Comparison of ENCODE assay signal across 8 mouse cellular contexts in the genomic region with DNA sequence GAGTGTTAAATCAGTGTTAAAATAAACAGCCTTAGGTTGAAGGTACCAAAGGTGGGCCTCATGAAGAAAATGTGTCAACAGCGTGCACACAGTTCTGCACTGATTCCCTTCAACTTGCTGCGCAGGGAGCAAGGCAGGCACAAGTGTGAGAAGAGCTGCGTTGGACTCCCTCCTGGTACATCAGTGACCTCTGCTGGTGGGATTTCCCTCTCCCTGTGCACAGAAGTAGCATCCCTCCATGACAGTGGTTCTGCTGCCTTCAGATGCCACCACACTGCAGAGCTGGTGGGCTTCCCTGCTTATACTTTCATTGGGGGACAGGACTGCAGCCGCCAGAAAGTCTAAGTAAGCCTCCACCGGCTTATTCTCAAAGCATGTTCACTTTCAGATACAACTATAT. TPM values are rescaled to one million over a fixed set of nuclear protein-coding genes. Genes with fewer than 3 reads are reported as not detected.
DNase-seq lines count a peak whose midpoint lies in the region; ATAC-seq and TF ChIP-seq lines count a peak whose summit lies in the region.

No protein-coding gene starts in this region.

- H3K9ac ChIP-seq in heart, embryonic 11.5 days (ENCODE audit: low read depth, low read length) = no peak overlapping the region
- no peak overlapping the region for H3K9ac ChIP-seq in forebrain, embryonic 15.5 days (replicated peaks)
- H3K9ac ChIP-seq in intestine, postnatal 0 days (ENCODE audit: low read depth, low read length) = no peak overlapping the region
- H3K9ac ChIP-seq in neural tube, embryonic 14.5 days (replicated peaks; ENCODE audit: low read depth, low read length) = no peak overlapping the region

- intact Hi-C loops in left cerebral cortex, postnatal 4 days (cut with DNase I) = loop anchor here (5.0 kb wide), 1 partner anchor 96 kb away; no protein-coding TSS in a partner anchor

- H3K27me3 ChIP-seq in heart, embryonic 11.5 days (ENCODE audit: control insufficient read depth, insufficient read depth, low read length) = no peaks in the 10 kb centered on the region
- no peaks in the 10 kb centered on the region for H3K27me3 ChIP-seq in forebrain, embryonic 15.5 days
- H3K27me3 ChIP-seq in intestine, postnatal 0 days (replicated peaks; ENCODE audit: control insufficient read depth, insufficient read depth, low read length) = no peaks in the 10 kb centered on the region
- H3K27me3 ChIP-seq in neural tube, embryonic 14.5 days (ENCODE audit: control insufficient read depth, insufficient read depth, low read length) = no peaks in the 10 kb centered on the region

- H3K4me2 ChIP-seq in heart, embryonic 11.5 days = no peak overlapping the region
- no peak overlapping the region for H3K4me2 ChIP-seq in forebrain, embryonic 15.5 days (replicated peaks)
- H3K4me2 ChIP-seq in intestine, postnatal 0 days (replicated peaks; ENCODE audit: low read depth) = no peak overlapping the region
- no peak overlapping the region for H3K4me2 ChIP-seq in neural tube, embryonic 14.5 days (ENCODE audit: low read depth, low read length)

- 52% methylated on average over 5 of the region's 5 CpGs for WGBS in heart, embryonic 11.5 days (ENCODE audit: insufficient replicate concordance)
- 56% methylated on average over 5 of the region's 5 CpGs for WGBS in forebrain, embryonic 15.5 days
- 49% methylated on average over 5 of the region's 5 CpGs for WGBS in intestine, postnatal 0 days
- 55% methylated on average over 5 of the region's 5 CpGs for WGBS in neural tube, embryonic 14.5 days

- no peaks in the 10 kb centered on the region for H3K4me1 ChIP-seq in heart, embryonic 11.5 days (ENCODE audit: control insufficient read depth, insufficient read depth, low read length)
- peaks cover 9% of the 10 kb centered on the region for H3K4me1 ChIP-seq in forebrain, embryonic 15.5 days
- no peaks in the 10 kb centered on the region for H3K4me1 ChIP-seq in intestine, postnatal 0 days (replicated peaks; ENCODE audit: control insufficient read depth, insufficient read depth, low read length)
- H3K4me1 ChIP-seq in neural tube, embryonic 14.5 days (ENCODE audit: control insufficient read depth, insufficient read depth, low read length) = no peaks in the 10 kb centered on the region

- H3K36me3 ChIP-seq in heart, embryonic 11.5 days (ENCODE audit: control insufficient read depth, insufficient read depth, low read length) = no peaks in the 10 kb centered on the region
- no peaks in the 10 kb centered on the region for H3K36me3 ChIP-seq in forebrain, embryonic 15.5 days
- H3K36me3 ChIP-seq in intestine, postnatal 0 days (ENCODE audit: control insufficient read depth, insufficient read depth) = no peaks in the 10 kb centered on the region
- no peaks in the 10 kb centered on the region for H3K36me3 ChIP-seq in neural tube, embryonic 14.5 days (ENCODE audit: control insufficient read depth, insufficient read depth, low read length)

- peak; percentile 96 for TF ChIP-seq CTCF in intestine, postnatal 0 days (IDR thresholded peaks at IDR 0.05; ENCODE audit: low read depth)

- H3K27ac ChIP-seq in heart, embryonic 11.5 days (ENCODE audit: low read depth, low read length) = no peak overlapping the region
- no peak overlapping the region for H3K27ac ChIP-seq in forebrain, embryonic 15.5 days (replicated peaks)
- no peak overlapping the region for H3K27ac ChIP-seq in intestine, postnatal 0 days (ENCODE audit: low read depth, low read length)
- H3K27ac ChIP-seq in neural tube, embryonic 14.5 days (ENCODE audit: low read depth, low read length) = no peak overlapping the region

- H3K9me3 ChIP-seq in heart, embryonic 11.5 days (replicated peaks; ENCODE audit: control insufficient read depth, low read length) = no peaks in the 10 kb centered on the region
- no peaks in the 10 kb centered on the region for H3K9me3 ChIP-seq in forebrain, embryonic 15.5 days
- H3K9me3 ChIP-seq in intestine, postnatal 0 days (ENCODE audit: control insufficient read depth) = no peaks in the 10 kb centered on the region
- no peaks in the 10 kb centered on the region for H3K9me3 ChIP-seq in neural tube, embryonic 14.5 days (ENCODE audit: control insufficient read depth, low read length)

- no peak for ATAC-seq in heart, embryonic 11.5 days (replicated peaks; ENCODE audit: insufficient number of reproducible peaks, low FRiP score, low TSS enrichment)
- ATAC-seq in forebrain, embryonic 15.5 days (replicated peaks) = peak; percentile 23; the same call in 1 of the 2 replicates
- peak; percentile 34; the same call in 1 of the 2 replicates for ATAC-seq in intestine, postnatal 0 days
- ATAC-seq in neural tube, embryonic 14.5 days (ENCODE audit: low read depth) = peak; percentile 47; the same call in 1 of the 2 replicates

- DNase-seq in heart, adult 8-10 months (ENCODE audit: low spot score) = peak; percentile 24
- DNase-seq in c-Kit-positive CD71-positive TER-119-negative erythroid progenitor cells, embryonic 14.5 days (ENCODE audit: low read depth) = peak; percentile 14
- DNase-seq in left cerebral cortex, postnatal 4 days = peak; percentile 76
- peak; percentile 28 for DNase-seq in testis, postnatal 14 days (ENCODE audit: low spot score)

- H3K4me3 ChIP-seq in heart, embryonic 11.5 days (ENCODE audit: low read depth, low read length) = no peak overlapping the region
- H3K4me3 ChIP-seq in forebrain, embryonic 15.5 days = no peak overlapping the region
- no peak overlapping the region for H3K4me3 ChIP-seq in intestine, postnatal 0 days (ENCODE audit: low read depth, low read length)
- no peak overlapping the region for H3K4me3 ChIP-seq in neural tube, embryonic 14.5 days (ENCODE audit: low read depth, low read length)

RNA-seq across cellular contexts. Expression of a gene that starts 37.2 kb away (rescaled TPM):
- 1 to 10 TPM; 4.6 to 6.4 (median 5.4) TPM for total RNA-seq in heart, adult 8-10 months (2022)
- polyA plus RNA-seq in heart, embryonic 11.5 days (2014; fragmentation: Nextera tagmentation; extraction: Ambion mirVana) = 16.3 and 16.5 TPM in 2 replicates
- polyA plus RNA-seq in forebrain, embryonic 15.5 days (2015; fragmentation: Nextera tagmentation; extraction: Ambion mirVana) = 17.2 and 18.8 TPM in 2 replicates
- polyA plus RNA-seq in intestine, postnatal 0 days (2015; fragmentation: Nextera tagmentation; extraction: Ambion mirVana) = 16.2 and 18.2 TPM in 2 replicates
- 10 to 100 TPM; 28.8 to 30.4 TPM for total RNA-seq in left cerebral cortex, postnatal 4 days (2021)
- 22.4 and 24.0 TPM in 2 replicates for polyA plus RNA-seq in neural tube, embryonic 14.5 days (2014; fragmentation: Nextera tagmentation; extraction: Ambion mirVana)

Comparison
In these comparisons a context has a peak if more than half of its experiments do, and no peak if none do; other contexts are left out.
1. DNase-seq: peak in every context shown above with its lines; median percentile 76 in left cerebral cortex, postnatal 4 days; 28 in testis, postnatal 14 days; 24 in heart, adult 8-10 months; 14 in c-Kit-positive CD71-positive TER-119-negative erythroid progenitor cells, embryonic 14.5 days.